Mouse (Mus musculus): ENCODE data around the gene Rnf186. TPM values are rescaled to one million over a fixed set of nuclear protein-coding genes. Genes with fewer than 3 reads are reported as not detected.

Gene Rnf186
- total and polyA plus RNA-seq, 3 experiments: not detected

- Histone ChIP-seq H3K4me1 (ENCODE audit: control insufficient read depth in 1 of 2, insufficient read depth in 2 of 2) (peaks cover 5 to 15% of the 10 kb centered on the region in 2 experiments), H3K36me3 (replicated peaks in 1 of 2; ENCODE audit: control insufficient read depth in 1 of 2, insufficient read depth in 1 of 2, low read length in 1 of 2) (no peaks in the 10 kb centered on the region), H3K27ac (ENCODE audit: insufficient read depth, low read depth) (no peak overlapping the region), H3K27me3 (replicated peaks) (peaks cover 5% of the 10 kb centered on the region), H3K9me3 (replicated peaks; ENCODE audit: low read length) (no peaks in the 10 kb centered on the region), H3K79me2 (replicated peaks; ENCODE audit: control insufficient read depth, extremely low read depth, insufficient read depth, poor library complexity, severe bottlenecking) (no peaks in the 10 kb centered on the region), H3K4me2 (ENCODE audit: insufficient read depth, low read depth, poor library complexity, severe bottlenecking) (no peak overlapping the region), H3K9ac (ENCODE audit: insufficient read depth, low read depth) (no peak overlapping the region), H3K4me3 (replicated peaks in 1 of 3; ENCODE audit: low read depth in 2 of 3, low read length in 2 of 3, poor library complexity in 1 of 3) (no peak overlapping the region)
- no peak for TF ChIP-seq MAFK (IDR thresholded peaks at IDR 0.05; ENCODE audit: insufficient replicate concordance, low read length)
- TF ChIP-seq ETS1 (conservative IDR thresholded peaks at IDR 0.05; ENCODE audit: low read depth, low read length): no peak
- no peak for TF ChIP-seq CTCF (conservative IDR thresholded peaks at IDR 0.05 in 1 of 2, IDR thresholded peaks at IDR 0.05 in 1 of 2; ENCODE audit: low read depth in 2 of 2, low read length in 2 of 2)
- TF ChIP-seq KAT2A (IDR thresholded peaks at IDR 0.05; ENCODE audit: insufficient replicate concordance, low read length): no peak
- TF ChIP-seq MXI1 (IDR thresholded peaks at IDR 0.05; ENCODE audit: low read depth, low read length): no peak
- no peak for TF ChIP-seq ZC3H11A (IDR thresholded peaks at IDR 0.05; ENCODE audit: low read depth, low read length)
- TF ChIP-seq TCF12 (IDR thresholded peaks at IDR 0.05; ENCODE audit: low read depth, low read length): no peak
- no peak for TF ChIP-seq HCFC1 (IDR thresholded peaks at IDR 0.05; ENCODE audit: low read depth, low read length)
- in situ Hi-C loops (cut with MboI; ENCODE audit: low pct_ligation_motif_present, low pct_unique_long_range_greater_than_20kb, low sequenced_read_pairs) (no loop called here), dilution Hi-C loops (cut with MboI; ENCODE audit: extremely low pct_ligation_motif_present, extremely low pct_unique_long_range_greater_than_20kb, low sequenced_read_pairs) (no loop called here)
- no peak for DNase-seq (ENCODE audit: extremely low read depth)
Observed at GRCm38 (mm10) chr4:138968772-138969556, 2.1 kb downstream of the Rnf186 start.

DNA sequence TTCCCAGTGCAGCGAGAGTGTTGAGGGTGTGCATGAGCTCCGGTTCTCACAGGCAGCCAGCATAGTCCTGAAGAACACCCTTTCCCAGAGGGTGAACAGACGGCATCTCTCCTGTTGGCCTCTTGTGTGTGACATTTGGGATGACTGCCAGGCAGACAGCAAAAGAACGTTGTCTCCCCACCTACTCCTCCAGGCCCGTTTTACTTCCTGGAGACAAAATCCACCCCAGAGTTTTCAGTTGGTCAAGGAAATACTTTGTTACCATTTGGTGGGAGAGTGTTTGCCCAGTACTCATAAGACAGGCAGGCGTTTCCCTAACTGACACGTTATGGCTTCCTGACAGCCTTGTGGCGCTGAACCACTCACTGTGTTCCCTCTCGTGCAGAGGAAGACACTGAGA, 2.8 kb downstream of the Rnf186 start:
- Histone ChIP-seq H3K36me3 (replicated peaks in 1 of 2; ENCODE audit: control insufficient read depth in 1 of 2, insufficient read depth in 1 of 2, low read length in 1 of 2) (no peaks in the 10 kb centered on the region), H3K9me3 (replicated peaks; ENCODE audit: low read length) (no peaks in the 10 kb centered on the region), H3K4me2 (ENCODE audit: insufficient read depth, low read depth, poor library complexity, severe bottlenecking) (no peak overlapping the region), H3K27me3 (replicated peaks) (peaks cover 3% of the 10 kb centered on the region), H3K9ac (ENCODE audit: insufficient read depth, low read depth) (no peak overlapping the region), H3K27ac (ENCODE audit: insufficient read depth, low read depth) (no peak overlapping the region), H3K4me3 (replicated peaks in 1 of 3; ENCODE audit: low read depth in 2 of 3, low read length in 2 of 3, poor library complexity in 1 of 3) (no peak overlapping the region), H3K79me2 (replicated peaks; ENCODE audit: control insufficient read depth, extremely low read depth, insufficient read depth, poor library complexity, severe bottlenecking) (no peaks in the 10 kb centered on the region), H3K4me1 (ENCODE audit: control insufficient read depth in 1 of 2, insufficient read depth in 2 of 2) (peaks cover 8 to 19% of the 10 kb centered on the region in 2 experiments)
- dilution Hi-C loops (cut with MboI; ENCODE audit: extremely low pct_ligation_motif_present, extremely low pct_unique_long_range_greater_than_20kb, low sequenced_read_pairs) (no loop called here), in situ Hi-C loops (cut with MboI; ENCODE audit: low pct_ligation_motif_present, low pct_unique_long_range_greater_than_20kb, low sequenced_read_pairs) (loop anchor here (5.0 kb wide), 2 partner anchors 32 to 108 kb away; partner anchors contain the start of gene Htr6)
- no peak for DNase-seq (ENCODE audit: extremely low read depth)
- no peak for TF ChIP-seq MAX (IDR thresholded peaks at IDR 0.05; ENCODE audit: low read length)
- TF ChIP-seq KAT2A (IDR thresholded peaks at IDR 0.05; ENCODE audit: insufficient replicate concordance, low read length): no peak
- no peak for TF ChIP-seq CTCF (conservative IDR thresholded peaks at IDR 0.05 in 1 of 2, IDR thresholded peaks at IDR 0.05 in 1 of 2; ENCODE audit: low read depth in 2 of 2, low read length in 2 of 2)
- no peak for TF ChIP-seq POLR2AphosphoS2 (IDR thresholded peaks at IDR 0.05; ENCODE audit: low read depth, low read length)
- TF ChIP-seq E2F4 (IDR thresholded peaks at IDR 0.05; ENCODE audit: insufficient replicate concordance, low read depth, low read length): no peak
- no peak for TF ChIP-seq IRF4 (IDR thresholded peaks at IDR 0.05; ENCODE audit: low read depth, low read length)
- TF ChIP-seq MXI1 (IDR thresholded peaks at IDR 0.05; ENCODE audit: low read depth, low read length): no peak
- no peak for TF ChIP-seq SMC3 (IDR thresholded peaks at IDR 0.05; ENCODE audit: low read depth, low read length)
- TF ChIP-seq JUND (conservative IDR thresholded peaks at IDR 0.05; ENCODE audit: low read depth, low read length): no peak
- TF ChIP-seq TCF12 (IDR thresholded peaks at IDR 0.05; ENCODE audit: low read depth, low read length): no peak
- TF ChIP-seq MAZ (IDR thresholded peaks at IDR 0.05; ENCODE audit: low read depth, low read length): no peak
- TF ChIP-seq SIN3A (IDR thresholded peaks at IDR 0.05; ENCODE audit: low read length): no peak
- TF ChIP-seq ZMIZ1 (IDR thresholded peaks at IDR 0.05; ENCODE audit: low read depth, low read length): no peak
- TF ChIP-seq ETS1 (conservative IDR thresholded peaks at IDR 0.05; ENCODE audit: low read depth, low read length): no peak
- TF ChIP-seq USF1 (IDR thresholded peaks at IDR 0.05; ENCODE audit: low read depth, low read length): no peak
